Mouse (Mus musculus): ENCODE results near the gene Srcap.

Srcap gene

GRCm38 (mm10) chr7:127585031-127585430, 73.2 kb downstream of the Srcap start:
- peak; percentile 34 for DNase-seq

GRCm38 (mm10) chr7:127586149-127586548, 74.4 kb downstream of the Srcap start:
- no peak for DNase-seq

- DNase-seq, result no peak
Observed at GRCm38 (mm10) chr7:127587196-127587595, 75.4 kb downstream of the Srcap start.

- DNase-seq, result peak; percentile 98
Observed at GRCm38 (mm10) chr7:127588011-127588871, 76.5 kb downstream of the Srcap start, which contains the start of the genes Ccdc189 and Rnf40. Gene Ccdc189, minus strand, starts transcription at chr7:127588595. Gene Rnf40, plus strand, starts transcription at chr7:127588767.

- DNase-seq, result peak; percentile 43
Observed at GRCm38 (mm10) chr7:127588901-127589300, 77.1 kb downstream of the Srcap start.

- DNase-seq, result no peak
Observed at GRCm38 (mm10) chr7:127589637-127590036, 77.9 kb downstream of the Srcap start.

- no peak for DNase-seq
Observed at GRCm38 (mm10) chr7:127591108-127591507, 79.3 kb downstream of the Srcap start.

- no peak for DNase-seq
Observed at GRCm38 (mm10) chr7:127592575-127592974, 80.8 kb downstream of the Srcap start.

- no peak for DNase-seq
Observed at GRCm38 (mm10) chr7:127596747-127597146, 85.0 kb downstream of the Srcap start.

- DNase-seq, result no peak
Observed at GRCm38 (mm10) chr7:127600612-127601011, 88.8 kb downstream of the Srcap start.

GRCm38 (mm10) chr7:127601735-127602134, 90.0 kb downstream of the Srcap start:
- DNase-seq, result no peak

GRCm38 (mm10) chr7:127602903-127603302, 91.1 kb downstream of the Srcap start:
- no peak for DNase-seq

GRCm38 (mm10) chr7:127604256-127604655, 92.5 kb downstream of the Srcap start:
- DNase-seq, result no peak

- DNase-seq, result peak; percentile 62
Observed at GRCm38 (mm10) chr7:127607150-127607549, 95.4 kb downstream of the Srcap start.
